In genomic region chr12:16056216-16056615, GRCm38 (mm10) we compare ENCODE assay signal across 21 mouse cellular contexts.
DNase-seq lines count a peak whose midpoint lies in the region; ATAC-seq lines count a peak whose summit lies in the region.
"Had no signal": no experiment of that assay in that cellular context is flagged by ENCODE, and none has a peak within 500 bp of the region (broad histone marks: within the 10 kb centered on the region; RNA-seq: fewer than 3 reads in every experiment).

No protein-coding gene starts in this region.

- no peaks in the 10 kb centered on the region for H3K9me3 ChIP-seq in heart, embryonic 10.5 days
- H3K9me3 ChIP-seq in embryonic facial prominence, embryonic 10.5 days = no peaks in the 10 kb centered on the region
- H3K9me3 ChIP-seq: forebrain, embryonic 13.5 days; limb, embryonic 12.5 days; liver, embryonic 15.5 days; lung, embryonic 15.5 days; midbrain, embryonic 15.5 days had no signal

- H3K4me1 ChIP-seq in heart, embryonic 10.5 days = peaks cover 6% of the 10 kb centered on the region; the same call in 1 of the 2 replicates
- peaks cover 7% of the 10 kb centered on the region; the same call in 1 of the 2 replicates for H3K4me1 ChIP-seq in embryonic facial prominence, embryonic 10.5 days
- H3K4me1 ChIP-seq: forebrain, embryonic 13.5 days; liver, embryonic 15.5 days; lung, embryonic 15.5 days; midbrain, embryonic 15.5 days had no signal

- WGBS in heart, embryonic 10.5 days = 61% methylated on average over 1 of the region's 1 CpGs
- WGBS in embryonic facial prominence, embryonic 10.5 days = 78% methylated on average over 1 of the region's 1 CpGs

- no peaks in the 10 kb centered on the region for H3K36me3 ChIP-seq in heart, embryonic 10.5 days
- H3K36me3 ChIP-seq in embryonic facial prominence, embryonic 10.5 days (replicated peaks) = no peaks in the 10 kb centered on the region
- H3K36me3 ChIP-seq: limb, embryonic 12.5 days; liver, embryonic 15.5 days; lung, embryonic 15.5 days; midbrain, embryonic 15.5 days had no signal

- no peaks in the 10 kb centered on the region for H3K27me3 ChIP-seq in heart, embryonic 10.5 days (ENCODE audit: insufficient read depth, poor library complexity, severe bottlenecking)
- H3K27me3 ChIP-seq in embryonic facial prominence, embryonic 10.5 days (replicated peaks; ENCODE audit: low read depth, poor library complexity, severe bottlenecking) = no peaks in the 10 kb centered on the region
- H3K27me3 ChIP-seq: CH12.LX; forebrain, embryonic 13.5 days; limb, embryonic 12.5 days; liver, embryonic 15.5 days; lung, embryonic 15.5 days; midbrain, embryonic 15.5 days had no signal

- no peak overlapping the region for H3K27ac ChIP-seq in heart, embryonic 10.5 days
- no peak overlapping the region for H3K27ac ChIP-seq in embryonic facial prominence, embryonic 10.5 days (replicated peaks)
- H3K27ac ChIP-seq: forebrain, embryonic 13.5 days; hindbrain, embryonic 14.5 days; liver, embryonic 15.5 days; lung, embryonic 15.5 days; midbrain, embryonic 15.5 days had no signal

- DNase-seq in heart, adult 11 months = peak; percentile 70
- no peak for DNase-seq in heart, embryonic 10.5 days (ENCODE audit: low spot score)
- peak; percentile 42 to 44 for DNase-seq in thymus, postnatal 10 days (ENCODE audit: low spot score in 2 of 2)
- DNase-seq in urinary bladder, postnatal 25 days (ENCODE audit: low spot score) = no peak
- DNase-seq in right cerebral cortex, adult 2 months (ENCODE audit: low spot score in 2 of 2) = no peak
- DNase-seq in adrenal gland, postnatal 10 days = no peak
- no peak for DNase-seq in embryonic facial prominence, embryonic 10.5 days (ENCODE audit: low spot score)
- DNase-seq: adrenal gland, adult 8-10 months; cerebellum, adult 9-10 months; gastrocnemius, postnatal 10 days; heart, postnatal 36 days; lung, postnatal 36 days; spleen, adult 18-20 months had no signal

- ATAC-seq in megakaryocyte progenitor cell, adult 5-6 weeks (replicated peaks; ENCODE audit: poor library complexity) = peak; percentile 72
- ATAC-seq: forebrain, embryonic 13.5 days; midbrain, embryonic 15.5 days had no signal

- no peak overlapping the region for H3K4me3 ChIP-seq in heart, embryonic 10.5 days
- no peak overlapping the region for H3K4me3 ChIP-seq in embryonic facial prominence, embryonic 10.5 days
- H3K4me3 ChIP-seq: forebrain, embryonic 13.5 days; limb, embryonic 12.5 days; liver, embryonic 15.5 days; lung, embryonic 15.5 days; midbrain, embryonic 15.5 days had no signal

Comparison
In these comparisons a context has a peak if more than half of its experiments do, and no peak if none do; other contexts are left out.
1. DNase-seq: peak in heart, adult 11 months (single experiment) and thymus, postnatal 10 days (2 of 2); none in heart, embryonic 10.5 days (single experiment), urinary bladder, postnatal 25 days (single experiment), right cerebral cortex, adult 2 months (0 of 2), adrenal gland, postnatal 10 days (single experiment) and embryonic facial prominence, embryonic 10.5 days (single experiment).